Mouse (Mus musculus) cerebellum, adult 2 months (tissue): ENCODE data around the gene Car10. TPM values are rescaled to one million over a fixed set of nuclear protein-coding genes. Genes with fewer than 3 reads are reported as not detected.

Source experiments
- DNase-seq, 2 experiments: peaks; one replicate each; pipeline ENCODE4 v3.0.0; 2021
- H3K27ac ChIP-seq: fragments of 200-500 bp; 2 replicates; pipeline ENCODE4 v1.5.1; 2012; ENCODE audit warnings: low read length, control low read depth, inconsistent platforms; ENCODE audit not compliant: insufficient read depth
- H3K27me3 ChIP-seq: fragments of 200-500 bp; 2 replicates; pipeline ENCODE4 v1.6.1; 2012; ENCODE audit warnings: inconsistent platforms, mild to moderate bottlenecking, low read length, moderate library complexity; ENCODE audit not compliant: control insufficient read depth, insufficient read depth
- H3K4me1 ChIP-seq: fragments of 200-500 bp; 2 replicates; pipeline ENCODE4 v1.6.1; 2011; ENCODE audit warnings: low read length; ENCODE audit not compliant: control insufficient read depth, insufficient read depth
- H3K4me3 ChIP-seq: fragments of 200-500 bp; replicated peaks from 2 replicates; pipeline ENCODE3; 2011; ENCODE audit warnings: mild to moderate bottlenecking, low read depth, low read length, control low read depth; ENCODE audit not compliant: insufficient read depth
- CTCF ChIP-seq: fragments of 200-500 bp; IDR thresholded peaks from 2 replicates; pipeline ENCODE4 v1.5.1; 2011; ENCODE audit warnings: low read depth, mild to moderate bottlenecking, control low read depth, low read length, moderate library complexity, borderline replicate concordance; ENCODE audit not compliant: insufficient read depth
- POLR2A ChIP-seq: fragments of 200-500 bp; IDR thresholded peaks from 2 replicates; pipeline ENCODE4 v1.6.1; 2011; ENCODE audit warnings: low read length, control low read depth, borderline replicate concordance; ENCODE audit not compliant: insufficient read depth
- WGBS: fragments of 180-500 bp; shearing (Covaris S2); methylation state at CpG from one replicate; pipeline ENCODE4 v1.1.7; 2018; 5-methylcytosine and 5-hydroxymethylcytosine counted together
- polyA plus RNA-seq: library from polyadenylated mRNA; depleted of rRNA; stranded (reverse); fragments of >200 nt; gene quantifications from 2 replicates; pipeline ENCODE4 v1.2.3, GENCODE M21; 2012

Car10 gene
- polyA plus RNA-seq, 1 experiment, result 92.4 TPM

DNA sequence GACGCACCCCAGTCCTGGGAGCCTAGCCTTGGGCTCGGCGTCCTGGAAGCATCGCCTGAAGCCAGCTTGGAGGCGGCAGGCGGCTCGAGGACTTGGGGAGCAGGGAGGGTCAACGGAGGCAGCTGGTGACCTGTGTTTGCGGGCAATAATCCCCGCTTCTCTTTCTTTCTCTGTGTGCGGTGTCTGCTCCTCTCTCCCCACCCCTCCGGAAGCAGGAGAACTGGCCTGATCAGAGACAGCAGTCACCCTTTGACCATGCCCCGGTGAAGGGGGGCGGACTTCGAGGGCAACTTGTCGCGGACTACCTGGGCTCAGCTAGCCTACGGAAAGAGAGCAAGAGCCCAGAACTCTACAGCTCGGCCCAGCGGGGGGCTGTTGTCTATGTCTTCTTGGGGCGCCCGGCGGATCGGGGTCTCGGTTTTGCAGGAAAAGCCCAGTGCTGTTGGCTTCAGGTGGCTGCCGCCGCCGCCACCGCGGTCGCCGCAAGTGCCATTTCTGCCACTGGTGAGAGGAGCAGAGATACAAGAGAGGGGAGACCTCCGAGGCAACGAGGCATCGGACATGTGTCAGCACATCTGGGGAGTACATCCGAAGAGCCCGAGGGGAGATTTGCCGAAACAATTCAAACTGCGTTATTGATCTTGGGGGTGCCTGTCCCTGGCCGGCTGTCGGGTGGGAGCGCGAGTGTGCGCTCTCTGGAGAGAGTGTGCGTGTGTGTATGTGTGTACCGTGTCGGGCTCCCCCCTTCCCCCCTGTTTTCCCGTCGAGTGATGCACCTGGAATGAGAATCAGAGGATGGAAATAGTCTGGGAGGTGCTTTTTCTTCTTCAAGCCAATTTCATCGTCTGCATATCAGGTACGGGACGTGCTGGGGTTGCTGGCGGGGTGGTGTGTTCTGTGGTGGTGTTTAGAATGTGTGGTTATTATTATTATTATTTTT lies 1.9 kb downstream of the Car10 start:
- H3K27me3 ChIP-seq, result no peaks in the 10 kb centered on the region
- peak overlapping the region; percentile 95 for H3K27ac ChIP-seq
- peak; percentile 31; the same call in 1 of the 2 replicates for TF ChIP-seq POLR2A
- TF ChIP-seq CTCF, result no peak
- DNase-seq, result peak in 1 of 2 experiments; percentile 71
- peaks cover 2% of the 10 kb centered on the region; the same call in 1 of the 2 replicates for H3K4me1 ChIP-seq
- WGBS, result under 1% methylated on average over 53 of the region's 53 CpGs
- peak overlapping the region; percentile 73 for H3K4me3 ChIP-seq

DNA sequence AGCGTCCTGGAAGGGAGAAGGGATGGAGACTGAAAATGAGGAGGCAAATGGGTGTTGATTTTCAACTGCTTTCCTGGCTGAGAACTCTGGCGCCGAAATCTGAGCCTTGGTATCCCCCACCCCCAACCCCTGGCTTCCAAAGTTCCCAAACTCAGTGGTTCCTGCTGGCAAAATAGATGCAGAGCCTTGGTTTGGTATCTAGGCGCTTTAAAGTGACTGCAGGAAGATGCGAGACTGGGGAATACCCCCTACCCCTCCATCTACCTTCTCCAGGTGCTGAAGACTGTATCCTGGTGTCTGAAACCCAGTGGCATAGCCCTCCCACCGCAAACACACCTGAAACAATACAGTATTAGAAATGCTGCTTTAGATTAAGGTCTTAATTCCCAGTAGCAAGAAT lies 2.8 kb downstream of the Car10 start:
- 4% methylated on average over 6 of the region's 6 CpGs for WGBS
- H3K27me3 ChIP-seq, result no peaks in the 10 kb centered on the region
- peak overlapping the region; percentile 73 for H3K4me3 ChIP-seq
- peak; percentile 46 to 60 for DNase-seq
- peaks cover 2% of the 10 kb centered on the region; the same call in 1 of the 2 replicates for H3K4me1 ChIP-seq
- no peak for TF ChIP-seq POLR2A
- TF ChIP-seq CTCF, result no peak
- peak overlapping the region; percentile 95 for H3K27ac ChIP-seq

DNA sequence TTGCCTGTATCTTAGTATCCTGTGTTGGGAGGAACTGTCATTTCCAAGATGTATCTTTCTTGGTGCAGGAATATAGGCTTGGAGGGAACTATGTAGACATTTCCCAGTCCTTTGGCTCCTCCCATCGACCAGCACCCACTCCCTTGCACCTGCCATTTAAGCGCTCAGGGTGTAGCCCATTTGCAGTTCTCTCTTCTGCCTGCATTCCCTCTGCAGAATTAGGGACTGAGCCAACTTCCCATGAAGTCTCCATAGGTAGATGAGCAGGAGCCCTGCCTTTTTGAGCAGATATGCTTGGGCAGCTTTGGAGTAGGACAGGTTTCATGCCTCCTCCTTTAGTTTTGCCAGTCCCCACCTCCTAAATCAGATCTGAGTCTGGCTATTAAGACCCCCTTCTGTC lies 3.3 kb downstream of the Car10 start:
- DNase-seq, result peak; percentile 75 to 85
- peak overlapping the region; percentile 95 for H3K27ac ChIP-seq

DNA sequence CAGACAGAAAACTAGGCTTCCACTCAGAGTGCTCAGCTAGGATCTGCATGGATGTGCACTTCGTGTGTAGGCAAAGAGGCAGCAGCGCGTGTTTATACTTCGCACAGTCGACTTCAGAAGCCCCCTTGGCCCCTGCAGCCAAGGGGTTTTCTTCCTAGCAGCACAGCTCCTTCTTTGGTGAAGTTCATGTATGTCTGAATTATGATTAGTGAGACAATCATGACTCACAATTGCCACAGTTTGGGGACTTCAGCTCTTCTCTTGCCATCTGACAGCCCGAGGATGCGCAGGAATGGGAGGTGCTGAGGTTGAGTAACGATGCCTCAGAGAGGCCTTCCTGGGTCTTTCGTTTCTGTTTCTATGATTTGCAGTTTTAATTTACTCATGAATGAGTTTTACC lies 4.5 kb downstream of the Car10 start:
- H3K27ac ChIP-seq, result peak overlapping the region; percentile 96
- peak overlapping the region; percentile 73 for H3K4me3 ChIP-seq
- TF ChIP-seq POLR2A (no peak), CTCF (no peak)
- H3K4me1 ChIP-seq, result peaks cover 7% of the 10 kb centered on the region; the same call in 1 of the 2 replicates
- H3K27me3 ChIP-seq, result no peaks in the 10 kb centered on the region
- DNase-seq, result peak; percentile 54
- 17% methylated on average over 9 of the region's 9 CpGs for WGBS

More for the DNA sequence above, 3.3 kb downstream of the Car10 start:
- TF ChIP-seq CTCF (no peak), POLR2A (peak; percentile 64; the same call in 1 of the 2 replicates)
- Histone ChIP-seq H3K4me1 (peaks cover 2% of the 10 kb centered on the region; the same call in 1 of the 2 replicates), H3K27me3 (no peaks in the 10 kb centered on the region), H3K4me3 (peak overlapping the region; percentile 73)
- WGBS, result 3% methylated on average over 2 of the region's 2 CpGs

DNA sequence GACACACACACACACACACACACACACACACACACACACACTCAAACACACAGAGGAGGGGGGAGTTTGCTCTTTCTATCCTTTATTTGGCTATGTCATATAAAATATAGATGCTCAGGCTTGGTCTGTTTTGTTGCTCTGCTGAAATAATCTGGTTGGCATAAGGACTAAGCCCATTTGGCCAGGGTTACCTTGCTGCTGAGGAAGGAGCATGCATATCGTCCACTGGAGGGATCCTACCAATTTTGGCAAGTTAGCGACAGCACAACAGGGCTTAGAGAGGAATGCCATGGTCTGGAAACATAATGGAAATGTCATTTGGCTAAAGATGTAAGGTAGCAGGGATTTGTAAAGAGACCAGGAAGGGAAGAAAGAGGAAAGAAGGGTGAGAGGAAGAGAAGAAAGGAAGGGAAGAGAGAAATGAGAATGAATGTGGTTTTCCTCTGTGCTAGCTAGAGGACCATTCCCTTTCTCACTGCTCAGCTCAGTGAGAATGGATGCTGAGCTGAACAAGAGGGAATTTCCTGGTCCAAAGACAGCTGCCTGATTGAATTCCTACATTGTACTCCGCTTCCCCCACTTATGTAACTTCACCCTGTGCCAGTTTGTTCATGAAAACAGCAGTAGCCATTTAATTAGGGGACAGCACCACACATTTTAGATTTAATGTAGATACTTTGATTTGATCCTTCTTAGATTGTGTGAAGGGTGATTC lies 5.4 kb downstream of the Car10 start:
- H3K27ac ChIP-seq, result peak overlapping the region; percentile 96; the same call in 1 of the 2 replicates
- TF ChIP-seq CTCF (peak; percentile 52; the same call in 1 of the 2 replicates), POLR2A (peak; percentile 38; the same call in 1 of the 2 replicates)
- DNase-seq, result peak; percentile 60 to 87
- H3K4me3 ChIP-seq, result peak overlapping the region; percentile 73
- 5% methylated on average over 3 of the region's 3 CpGs for WGBS
- H3K27me3 ChIP-seq, result no peaks in the 10 kb centered on the region
- H3K4me1 ChIP-seq, result peaks cover 7% of the 10 kb centered on the region; the same call in 1 of the 2 replicates

DNA sequence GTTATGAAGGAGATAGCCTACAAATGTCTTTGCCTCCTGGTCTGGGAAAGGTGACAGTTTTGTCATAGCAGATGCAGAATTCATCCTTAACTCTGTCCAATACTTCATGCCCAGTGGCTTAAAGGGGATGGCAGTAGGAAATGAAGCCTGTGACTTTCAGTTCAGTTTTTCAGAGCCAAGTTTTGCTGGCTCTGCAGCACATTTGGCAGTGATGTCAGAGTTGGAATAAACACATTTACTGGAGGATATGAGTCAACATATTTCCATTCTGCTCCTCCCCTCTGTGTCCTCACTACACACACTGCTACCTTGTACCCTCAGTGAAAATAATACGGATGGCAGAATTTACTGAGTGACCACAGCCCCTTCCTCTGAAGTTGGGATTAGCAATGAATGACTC lies 11.6 kb downstream of the Car10 start:
- TF ChIP-seq POLR2A, result no peak
- no peak for TF ChIP-seq CTCF
- no peak overlapping the region for H3K4me3 ChIP-seq
- WGBS, result 5% methylated on average over 1 of the region's 1 CpGs

DNA sequence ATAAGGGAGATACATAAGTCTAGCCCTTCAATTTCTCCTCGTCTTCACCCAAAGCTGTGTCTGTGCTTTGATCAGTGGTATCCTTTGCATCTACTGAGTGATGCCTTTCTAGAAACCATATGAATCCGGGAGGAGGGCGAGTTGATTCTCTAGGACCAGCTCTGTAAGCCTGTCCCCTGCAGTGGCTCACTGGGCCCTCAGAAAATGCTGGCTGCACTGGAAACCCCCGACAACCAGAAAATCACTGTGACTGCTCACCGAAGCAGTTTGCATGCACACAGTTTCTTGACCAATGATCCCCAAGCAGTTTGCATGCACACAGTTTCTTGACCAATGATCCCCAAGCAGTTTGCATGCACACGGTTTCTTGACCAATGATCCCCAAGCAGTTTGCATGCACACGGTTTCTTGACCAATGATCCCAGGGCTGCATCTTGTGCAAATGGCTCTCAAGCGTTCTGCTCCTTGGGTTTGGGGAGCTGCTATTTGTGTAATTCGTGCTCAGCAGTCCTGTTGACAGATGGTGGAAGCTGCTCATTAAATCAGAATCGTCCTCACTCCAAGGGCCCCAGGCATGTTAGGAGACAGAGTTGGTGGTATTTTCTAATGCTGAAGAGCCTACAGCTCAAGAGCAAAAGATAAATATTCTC lies 23.1 kb downstream of the Car10 start:
- DNase-seq, result peak; percentile 68 to 84
- Histone ChIP-seq H3K27ac (peak overlapping the region; percentile 85), H3K4me3 (no peak overlapping the region), H3K27me3 (no peaks in the 10 kb centered on the region), H3K4me1 (peaks cover 27% of the 10 kb centered on the region; the same call in 1 of the 2 replicates)
- TF ChIP-seq CTCF, result no peak
- TF ChIP-seq POLR2A, result no peak
- WGBS, result 17% methylated on average over 10 of the region's 10 CpGs

More for the DNA sequence above, 11.6 kb downstream of the Car10 start:
- Histone ChIP-seq H3K27me3 (no peaks in the 10 kb centered on the region), H3K4me1 (peaks cover 23% of the 10 kb centered on the region; the same call in 1 of the 2 replicates), H3K27ac (no peak overlapping the region)
- DNase-seq, result peak; percentile 69 to 95
